Mouse (Mus musculus) lung, adult 2 months (tissue): ENCODE measurements at regions not wholly inside any gene's neighbourhood (a gene's known extent, or its start where the extent isn't known, plus 50 kb on each side); places are given as distances from the start of the nearest gene placed in this dataset.

Source experiments
- DNase-seq: peaks from one replicate; pipeline ENCODE4 v3.0.0; 2022
- H3K4me1 ChIP-seq: fragments of 200-500 bp; 2 replicates; pipeline ENCODE4 v1.6.1; 2011; ENCODE audit warnings: low read length; ENCODE audit not compliant: control insufficient read depth, insufficient read depth
- H3K4me3 ChIP-seq: fragments of 200-500 bp; replicated peaks from 2 replicates; pipeline ENCODE3; 2011; ENCODE audit warnings: low read depth, mild to moderate bottlenecking, control low read depth, low read length; ENCODE audit errors: extremely low read depth
- CTCF ChIP-seq: fragments of 200-500 bp; IDR thresholded peaks from 2 replicates; pipeline ENCODE4 v1.5.1; 2011; ENCODE audit warnings: mild to moderate bottlenecking, low read length, control low read depth; ENCODE audit not compliant: insufficient read depth
- POLR2A ChIP-seq: fragments of 200-500 bp; IDR thresholded peaks from 2 replicates; pipeline ENCODE4 v1.6.1; 2011; ENCODE audit warnings: low read depth, mild to moderate bottlenecking, control low read depth, low read length, borderline replicate concordance; ENCODE audit errors: extremely low read depth
- WGBS: fragments of 180-500 bp; shearing (Covaris S2); methylation state at CpG from one replicate; pipeline ENCODE4 v1.1.7; 2018; 5-methylcytosine and 5-hydroxymethylcytosine counted together

- 46% methylated on average over 18 of the region's 18 CpGs for WGBS
Measured at GRCm38 (mm10) chr15:97467781-97468485, 220.8 kb upstream of the Amigo2 start.

GRCm38 (mm10) chr15:97466906-97467465 is 219.9 kb upstream of the Amigo2 start:
- no peak for TF ChIP-seq POLR2A
- no peak for TF ChIP-seq CTCF
- DNase-seq: no peak
- 85% methylated on average over 10 of the region's 10 CpGs for WGBS
- Histone ChIP-seq H3K4me1 (peaks cover 7% of the 10 kb centered on the region), H3K4me3 (no peak overlapping the region)

More at GRCm38 (mm10) chr15:97467781-97468485, 220.8 kb upstream of the Amigo2 start:
- TF ChIP-seq POLR2A (no peak), CTCF (no peak)
- DNase-seq: no peak
- Histone ChIP-seq H3K4me3 (no peak overlapping the region), H3K4me1 (peaks cover 7% of the 10 kb centered on the region)

GRCm38 (mm10) chr15:97466110-97466509 is 219.0 kb upstream of the Amigo2 start:
- TF ChIP-seq CTCF (peak; percentile 27), POLR2A (no peak)
- H3K4me3 ChIP-seq: no peak overlapping the region
- DNase-seq: no peak
- 65% methylated on average over 3 of the region's 3 CpGs for WGBS
- H3K4me1 ChIP-seq: peaks cover 7% of the 10 kb centered on the region

- Histone ChIP-seq H3K4me3 (no peak overlapping the region), H3K4me1 (peaks cover 7% of the 10 kb centered on the region)
- TF ChIP-seq CTCF: no peak
- no peak for TF ChIP-seq POLR2A
- WGBS: 48% methylated on average over 8 of the region's 8 CpGs
- no peak for DNase-seq
Measured at GRCm38 (mm10) chr15:97465366-97465765, 218.3 kb upstream of the Amigo2 start.

GRCm38 (mm10) chr15:97464737-97465136 is 217.7 kb upstream of the Amigo2 start:
- Histone ChIP-seq H3K4me3 (no peak overlapping the region), H3K4me1 (peaks cover 3% of the 10 kb centered on the region)
- DNase-seq: no peak
- TF ChIP-seq POLR2A (no peak), CTCF (no peak)
- 69% methylated on average over 9 of the region's 9 CpGs for WGBS

- WGBS: 44% methylated on average over 2 of the region's 2 CpGs
- H3K4me3 ChIP-seq: no peak overlapping the region
- DNase-seq: no peak
Measured at GRCm38 (mm10) chr15:97462587-97462986, 215.5 kb upstream of the Amigo2 start.

GRCm38 (mm10) chr15:97462006-97462405 is 214.9 kb upstream of the Amigo2 start:
- 73% methylated on average over 7 of the region's 7 CpGs for WGBS
- no peak overlapping the region for H3K4me3 ChIP-seq
- TF ChIP-seq CTCF: no peak
- TF ChIP-seq POLR2A: no peak
- DNase-seq: no peak
- H3K4me1 ChIP-seq: no peaks in the 10 kb centered on the region

More at GRCm38 (mm10) chr15:97462587-97462986, 215.5 kb upstream of the Amigo2 start:
- H3K4me1 ChIP-seq: no peaks in the 10 kb centered on the region
- no peak for TF ChIP-seq POLR2A
- TF ChIP-seq CTCF: no peak

GRCm38 (mm10) chr15:97461060-97461459 is 214.0 kb upstream of the Amigo2 start:
- Histone ChIP-seq H3K4me1 (no peaks in the 10 kb centered on the region), H3K4me3 (no peak overlapping the region)
- WGBS: 80% methylated on average over 7 of the region's 7 CpGs
- DNase-seq: no peak
- TF ChIP-seq CTCF (no peak), POLR2A (no peak)

- no peak overlapping the region for H3K4me3 ChIP-seq
- 67% methylated on average over 7 of the region's 7 CpGs for WGBS
- H3K4me1 ChIP-seq: no peaks in the 10 kb centered on the region
- TF ChIP-seq CTCF: no peak
- no peak for DNase-seq
Measured at GRCm38 (mm10) chr15:97460360-97460719, 213.3 kb upstream of the Amigo2 start.

- TF ChIP-seq POLR2A (no peak), CTCF (no peak)
- no peaks in the 10 kb centered on the region for H3K4me1 ChIP-seq
- no peak overlapping the region for H3K4me3 ChIP-seq
- DNase-seq: no peak
- 76% methylated on average over 19 of the region's 19 CpGs for WGBS
Measured at GRCm38 (mm10) chr15:97459606-97460359, 212.7 kb upstream of the Amigo2 start.
